Mouse (Mus musculus): ENCODE measurements around the gene Gm45808. TPM values are rescaled to one million over a fixed set of nuclear protein-coding genes. Genes with fewer than 3 reads are reported as not detected.

Gene Gm45808
- polyA plus RNA-seq, 1 experiment from 2014 or later, result not detected

GRCm38 (mm10) chr7:45454971-45455370 lies 31.6 kb downstream of the Gm45808 start:
- H3K27me3 ChIP-seq, result no peaks in the 10 kb centered on the region
- DNase-seq (ENCODE audit: low read depth, low spot score) (no peak), ATAC-seq (no peak)
- CTCF ChIA-PET, result interaction anchor here (3.4 kb wide), 1 partner anchor 21 kb away, joined by 10 read pairs; the partner anchor contains the start of gene Gys1
- POLR2A ChIA-PET, result interaction anchor here (0.6 kb wide), 1 partner anchor 12 kb away, joined by 4 read pairs; the partner anchor contains the start of gene Bax
- in situ Hi-C loops (cut with MboI; ENCODE audit: low pct_unique_long_range_greater_than_20kb), result no loop called here
- TF ChIP-seq CTCF (IDR thresholded peaks at IDR 0.05), result no peak

GRCm38 (mm10) chr7:45451344-45451982 lies 35.1 kb downstream of the Gm45808 start:
- POLR2A ChIA-PET, result interaction anchor here (1.3 kb wide), 1 partner anchor 15 kb away, joined by 3 read pairs; no protein-coding TSS in a partner anchor

GRCm38 (mm10) chr7:45449974-45450373 lies 36.6 kb downstream of the Gm45808 start:
- DNase-seq (ENCODE audit: low read depth, low spot score) (no peak), ATAC-seq (no peak)
- no peaks in the 10 kb centered on the region for H3K27me3 ChIP-seq
- in situ Hi-C loops (cut with MboI; ENCODE audit: low pct_unique_long_range_greater_than_20kb), result no loop called here
- POLR2A ChIA-PET, result no interaction called here
- CTCF ChIA-PET, result interaction anchor here (1.2 kb wide), 1 partner anchor 15 kb away, joined by 3 read pairs; the partner anchor contains the start of gene Gys1
- no peak for TF ChIP-seq CTCF (IDR thresholded peaks at IDR 0.05)

More at GRCm38 (mm10) chr7:45451344-45451982, 35.1 kb downstream of the Gm45808 start:
- TF ChIP-seq CTCF (IDR thresholded peaks at IDR 0.05), result no peak
- CTCF ChIA-PET, result interaction anchor here (0.7 to 1.4 kb wide), 5 partner anchors 8 to 108 kb away, joined by 3 to 6 read pairs (median 3); partner anchors contain the start of genes Gys1 and Ruvbl2
- in situ Hi-C loops (cut with MboI; ENCODE audit: low pct_unique_long_range_greater_than_20kb), result no loop called here
- no peaks in the 10 kb centered on the region for H3K27me3 ChIP-seq
- no peak for ATAC-seq
- DNase-seq (ENCODE audit: low read depth, low spot score), result no peak

- in situ Hi-C loops (cut with MboI; ENCODE audit: low pct_unique_long_range_greater_than_20kb), result no loop called here
- ATAC-seq (no peak), DNase-seq (ENCODE audit: low read depth, low spot score) (no peak)
- POLR2A ChIA-PET, result no interaction called here
- CTCF ChIA-PET, result interaction anchor here (1.0 to 1.8 kb wide), 2 partner anchors 10 to 16 kb away, joined by 3 to 8 read pairs; no protein-coding TSS in a partner anchor
- H3K27me3 ChIP-seq, result no peaks in the 10 kb centered on the region
- TF ChIP-seq CTCF (IDR thresholded peaks at IDR 0.05), result no peak
These were observed 39.2 kb downstream of the Gm45808 start for GRCm38 (mm10) chr7:45447325-45447990.

- in situ Hi-C loops (cut with MboI; ENCODE audit: low pct_unique_long_range_greater_than_20kb), result no loop called here
- POLR2A ChIA-PET, result no interaction called here
- TF ChIP-seq CTCF (IDR thresholded peaks at IDR 0.05), result no peak
- no peaks in the 10 kb centered on the region for H3K27me3 ChIP-seq
- DNase-seq (ENCODE audit: low read depth, low spot score) (no peak), ATAC-seq (no peak)
- CTCF ChIA-PET, result no interaction called here
These were observed 40.0 kb downstream of the Gm45808 start for GRCm38 (mm10) chr7:45446589-45446988.

GRCm38 (mm10) chr7:45443526-45444420 lies 42.8 kb downstream of the Gm45808 start:
- ChIA-PET POLR2A (interaction anchor here (1.3 kb wide), 1 partner anchor 13 kb away, joined by 4 read pairs; no protein-coding TSS in a partner anchor), CTCF (interaction anchor here (1.3 kb wide), 1 partner anchor 8 kb away, joined by 4 read pairs; no protein-coding TSS in a partner anchor)
- in situ Hi-C loops (cut with MboI; ENCODE audit: low pct_unique_long_range_greater_than_20kb), result no loop called here
- DNase-seq (ENCODE audit: low read depth, low spot score) (no peak), ATAC-seq (no peak)
- H3K27me3 ChIP-seq, result no peaks in the 10 kb centered on the region
- no peak for TF ChIP-seq CTCF (IDR thresholded peaks at IDR 0.05)

- ChIA-PET CTCF (interaction anchor here (0.8 to 1.5 kb wide), 2 partner anchors 11 to 15 kb away, joined by 3 to 6 read pairs; no protein-coding TSS in a partner anchor), POLR2A (no interaction called here)
- TF ChIP-seq CTCF (IDR thresholded peaks at IDR 0.05), result no peak
- ATAC-seq (no peak), DNase-seq (ENCODE audit: low read depth, low spot score) (no peak)
- no peaks in the 10 kb centered on the region for H3K27me3 ChIP-seq
- in situ Hi-C loops (cut with MboI; ENCODE audit: low pct_unique_long_range_greater_than_20kb), result no loop called here
These were observed 48.9 kb downstream of the Gm45808 start, which contains the start of gene Ruvbl2 for GRCm38 (mm10) chr7:45437521-45438276. TSS of gene Ruvbl2 (minus strand) at chr7:45438096.

- H3K27me3 ChIP-seq, result no peaks in the 10 kb centered on the region
- CTCF ChIA-PET, result no interaction called here
- TF ChIP-seq CTCF (IDR thresholded peaks at IDR 0.05), result no peak
- in situ Hi-C loops (cut with MboI; ENCODE audit: low pct_unique_long_range_greater_than_20kb), result no loop called here
- ATAC-seq (no peak), DNase-seq (ENCODE audit: low read depth, low spot score) (no peak)
- POLR2A ChIA-PET, result interaction anchor here (0.9 kb wide), 1 partner anchor 15 kb away, joined by 3 read pairs; no protein-coding TSS in a partner anchor
These were observed 49.6 kb downstream of the Gm45808 start for GRCm38 (mm10) chr7:45437046-45437445.

- CTCF ChIA-PET, result no interaction called here
- in situ Hi-C loops (cut with MboI; ENCODE audit: low pct_unique_long_range_greater_than_20kb), result no loop called here
- no peak for TF ChIP-seq CTCF (IDR thresholded peaks at IDR 0.05)
- no peaks in the 10 kb centered on the region for H3K27me3 ChIP-seq
- ATAC-seq, result no peak
- no peak for DNase-seq (ENCODE audit: low read depth, low spot score)
- POLR2A ChIA-PET, result interaction anchor here (0.9 to 1.2 kb wide), 3 partner anchors 15 to 20 kb away, joined by 3 read pairs; no protein-coding TSS in a partner anchor
These were observed 50.2 kb downstream of the Gm45808 start for GRCm38 (mm10) chr7:45436444-45436843.
